Mouse (Mus musculus) limb, embryonic 15.5 days (tissue): ENCODE measurements around the gene Cct3. TPM values are rescaled to one million over a fixed set of nuclear protein-coding genes. Genes with fewer than 3 reads are reported as not detected.

Experiments used
- ATAC-seq: fragments of 200-750 bp; cut with Nextera tagmentation; 2 replicates; pipeline ENCODE4 v1.8.0; 2017; ENCODE audit warnings: low read depth, moderate TSS enrichment; ENCODE audit not compliant: insufficient number of reproducible peaks, low FRiP score, low TSS enrichment
- H3K27ac ChIP-seq: fragments of 300-500 bp; sonication (generic); 2 replicates; pipeline ENCODE4 v1.5.1; 2015; ENCODE audit warnings: moderate library complexity, mild to moderate bottlenecking, inconsistent platforms
- H3K27me3 ChIP-seq: fragments of 300-500 bp; sonication (generic); 2 replicates; pipeline ENCODE4 v1.6.1; 2015; ENCODE audit warnings: inconsistent platforms
- H3K36me3 ChIP-seq: fragments of 300-500 bp; sonication (generic); 2 replicates; pipeline ENCODE4 v1.6.1; 2015; ENCODE audit warnings: inconsistent platforms
- H3K4me1 ChIP-seq: fragments of 300-500 bp; sonication (generic); 2 replicates; pipeline ENCODE4 v1.6.1; 2015; ENCODE audit warnings: inconsistent platforms
- H3K4me2 ChIP-seq: fragments of 300-500 bp; sonication (generic); 2 replicates; pipeline ENCODE4 v1.6.1; 2015; ENCODE audit warnings: mild to moderate bottlenecking, inconsistent platforms
- H3K4me3 ChIP-seq: fragments of 300-500 bp; sonication (generic); 2 replicates; pipeline ENCODE4 v1.5.1; 2015; ENCODE audit warnings: mild to moderate bottlenecking, inconsistent platforms
- H3K9ac ChIP-seq: fragments of 300-500 bp; sonication (generic); 2 replicates; pipeline ENCODE4 v1.6.1; 2015; ENCODE audit warnings: inconsistent platforms
- H3K9me3 ChIP-seq: fragments of 300-500 bp; sonication (generic); 2 replicates; pipeline ENCODE4 v1.6.1; 2016; ENCODE audit warnings: inconsistent platforms
- WGBS: fragments of 180-500 bp; shearing (Covaris S2); methylation state at CpG from one replicate; pipeline ENCODE4 v1.1.7; 2015; 5-methylcytosine and 5-hydroxymethylcytosine counted together
- polyA plus RNA-seq: library from polyadenylated mRNA; unstranded; fragments of >200 nt; fragmentation: Nextera tagmentation; extraction: Ambion mirVana; gene quantifications from 2 replicates; pipeline ENCODE4 v1.2.1, GENCODE M21; 2015

Cct3 gene
- polyA plus RNA-seq, 1 experiment from 2014 or later: 440 TPM

DNA sequence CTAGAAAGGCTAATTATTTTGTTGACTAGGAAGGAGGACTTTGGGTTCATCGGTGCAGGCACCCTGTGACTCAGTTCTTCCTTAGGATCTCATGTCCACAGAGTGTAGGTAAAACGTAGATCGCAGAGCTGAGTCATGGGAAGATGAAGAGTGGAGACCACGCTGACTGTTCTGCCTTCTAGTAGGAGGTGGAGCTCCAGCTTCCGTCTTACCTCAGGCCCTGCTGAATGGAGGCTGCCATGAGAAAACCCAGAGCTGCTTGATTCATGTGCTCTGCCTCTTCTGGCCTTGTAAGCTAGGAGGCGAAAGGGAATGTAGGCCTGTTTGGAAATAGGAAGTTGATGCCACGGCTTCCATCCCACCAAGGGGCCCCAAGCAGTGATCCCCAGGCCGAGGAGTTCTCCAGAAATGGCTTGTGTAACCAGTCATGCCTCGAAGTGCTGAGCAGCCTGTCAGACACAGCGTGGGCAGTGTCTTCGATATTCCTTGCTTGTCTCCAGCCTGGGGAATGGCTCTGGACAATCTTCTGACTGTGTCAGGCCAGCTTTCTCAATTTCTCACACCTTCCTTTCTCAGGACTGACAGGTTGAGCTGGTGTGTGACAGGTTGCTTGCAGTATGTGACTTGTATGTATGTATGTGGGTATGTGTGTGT, 40.6 kb downstream of the Cct3 start:
- H3K27me3 ChIP-seq: no peaks in the 10 kb centered on the region
- no peak overlapping the region for H3K4me2 ChIP-seq
- no peaks in the 10 kb centered on the region for H3K9me3 ChIP-seq
- no peak overlapping the region for H3K9ac ChIP-seq
- WGBS: 72% methylated on average over 11 of the region's 11 CpGs
- H3K4me3 ChIP-seq: peak overlapping the region; percentile 85
- ATAC-seq: no peak
- peaks cover 10% of the 10 kb centered on the region for H3K36me3 ChIP-seq
- H3K27ac ChIP-seq: peak overlapping the region; percentile 38
- peaks cover 28% of the 10 kb centered on the region for H3K4me1 ChIP-seq

DNA sequence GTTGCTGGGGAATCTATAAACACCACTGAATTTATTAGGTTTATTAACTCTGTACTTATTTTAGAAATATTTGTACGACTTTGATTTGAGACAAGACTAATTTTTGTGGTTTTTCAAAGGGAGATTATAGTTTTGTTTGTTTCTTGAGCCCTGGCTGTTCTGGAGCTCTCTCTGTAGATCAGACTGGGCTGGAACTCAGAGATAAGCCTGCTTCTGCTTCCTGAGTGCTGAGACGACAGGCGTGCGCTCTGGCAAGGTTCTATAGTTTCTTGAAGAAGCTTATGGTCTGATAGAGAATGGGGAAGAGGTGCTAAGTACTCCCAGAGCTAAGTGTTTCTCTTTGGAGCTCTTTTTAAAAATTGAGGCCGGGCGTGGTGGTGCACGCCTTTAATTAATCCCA, 41.4 kb downstream of the Cct3 start:
- WGBS: 90% methylated on average over 7 of the region's 7 CpGs
- Histone ChIP-seq H3K4me3 (no peak overlapping the region), H3K9ac (no peak overlapping the region), H3K9me3 (no peaks in the 10 kb centered on the region), H3K36me3 (peaks cover 18% of the 10 kb centered on the region), H3K4me1 (peaks cover 28% of the 10 kb centered on the region), H3K4me2 (no peak overlapping the region), H3K27me3 (no peaks in the 10 kb centered on the region), H3K27ac (no peak overlapping the region)
- ATAC-seq: no peak

DNA sequence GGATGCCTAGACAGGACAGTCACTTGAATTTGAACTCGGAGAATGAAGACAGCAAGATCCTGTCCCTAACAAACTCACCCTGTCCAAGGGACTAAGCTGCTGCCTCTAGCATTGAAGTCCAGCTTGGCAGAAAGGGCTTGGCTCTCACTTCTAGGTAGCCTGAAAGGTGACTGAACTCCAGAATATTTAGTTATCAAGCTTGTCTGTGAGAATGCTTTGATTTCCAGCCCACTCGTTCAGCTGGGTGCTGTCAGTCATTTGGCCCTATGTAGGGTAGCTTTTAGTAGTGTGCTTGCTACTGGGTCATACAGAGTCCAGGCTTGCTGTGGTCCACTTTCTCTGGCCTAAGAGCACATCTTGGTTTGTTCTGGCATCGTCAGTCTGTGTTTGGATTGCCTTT, 42.1 kb downstream of the Cct3 start:
- Histone ChIP-seq H3K4me3 (no peak overlapping the region), H3K4me2 (no peak overlapping the region), H3K27me3 (no peaks in the 10 kb centered on the region), H3K9me3 (no peaks in the 10 kb centered on the region), H3K36me3 (peaks cover 25% of the 10 kb centered on the region), H3K27ac (no peak overlapping the region), H3K4me1 (peaks cover 28% of the 10 kb centered on the region), H3K9ac (no peak overlapping the region)
- 78% methylated on average over 3 of the region's 3 CpGs for whole genome bisulfite sequencing
- no peak for ATAC-seq

DNA sequence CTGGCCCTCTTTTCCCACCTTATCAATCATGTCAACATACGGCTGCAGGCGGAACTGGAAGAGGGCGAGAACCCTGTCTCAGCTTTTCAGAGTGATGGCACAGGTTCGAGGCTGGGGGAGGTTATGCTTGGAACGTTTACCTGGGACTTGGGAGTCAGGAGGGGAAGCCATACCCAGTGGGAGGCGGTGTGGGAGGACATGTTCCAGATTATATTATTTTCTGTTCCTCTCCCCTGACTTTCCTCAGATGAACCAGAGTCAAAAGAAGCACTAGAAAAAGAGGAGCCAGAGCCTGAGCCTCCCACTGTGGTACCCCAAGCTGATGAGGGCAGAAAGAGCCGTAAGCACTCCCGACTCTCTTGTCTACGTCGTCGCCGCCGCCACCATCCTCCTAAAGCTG, 53.8 kb downstream of the Cct3 start:
- no peak for ATAC-seq
- H3K4me3 ChIP-seq: no peak overlapping the region
- H3K27me3 ChIP-seq: no peaks in the 10 kb centered on the region
- no peak overlapping the region for H3K9ac ChIP-seq
- no peaks in the 10 kb centered on the region for H3K9me3 ChIP-seq
- no peak overlapping the region for H3K27ac ChIP-seq
- H3K36me3 ChIP-seq: peaks cover 98% of the 10 kb centered on the region
- H3K4me2 ChIP-seq: no peak overlapping the region
- no peaks in the 10 kb centered on the region for H3K4me1 ChIP-seq
- WGBS: 89% methylated on average over 13 of the region's 13 CpGs

DNA sequence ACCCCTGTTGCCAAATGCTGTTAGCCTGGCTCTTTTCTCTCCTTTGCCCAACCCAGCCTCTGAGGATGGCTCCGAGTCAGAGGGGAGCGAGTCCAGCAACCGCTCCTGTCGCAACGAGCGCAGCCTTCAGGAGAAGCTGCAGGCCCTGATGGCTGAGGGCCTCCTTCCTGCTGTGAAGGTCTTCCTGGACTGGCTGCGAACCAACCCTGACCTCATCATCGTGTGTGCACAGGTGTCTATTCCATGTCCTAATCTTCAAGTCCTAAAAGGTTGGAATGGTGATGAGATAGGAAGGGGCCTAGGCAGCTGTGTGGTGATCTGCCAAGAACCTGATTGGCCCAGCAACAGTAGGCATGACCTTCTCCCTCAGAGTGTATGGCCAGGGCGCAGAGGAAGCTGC, 56.0 kb downstream of the Cct3 start:
- Histone ChIP-seq H3K4me1 (no peaks in the 10 kb centered on the region), H3K27ac (no peak overlapping the region), H3K9ac (no peak overlapping the region), H3K36me3 (peaks cover 96% of the 10 kb centered on the region), H3K4me3 (no peak overlapping the region), H3K4me2 (no peak overlapping the region), H3K27me3 (no peaks in the 10 kb centered on the region), H3K9me3 (no peaks in the 10 kb centered on the region)
- ATAC-seq: no peak
- WGBS: 92% methylated on average over 9 of the region's 9 CpGs

DNA sequence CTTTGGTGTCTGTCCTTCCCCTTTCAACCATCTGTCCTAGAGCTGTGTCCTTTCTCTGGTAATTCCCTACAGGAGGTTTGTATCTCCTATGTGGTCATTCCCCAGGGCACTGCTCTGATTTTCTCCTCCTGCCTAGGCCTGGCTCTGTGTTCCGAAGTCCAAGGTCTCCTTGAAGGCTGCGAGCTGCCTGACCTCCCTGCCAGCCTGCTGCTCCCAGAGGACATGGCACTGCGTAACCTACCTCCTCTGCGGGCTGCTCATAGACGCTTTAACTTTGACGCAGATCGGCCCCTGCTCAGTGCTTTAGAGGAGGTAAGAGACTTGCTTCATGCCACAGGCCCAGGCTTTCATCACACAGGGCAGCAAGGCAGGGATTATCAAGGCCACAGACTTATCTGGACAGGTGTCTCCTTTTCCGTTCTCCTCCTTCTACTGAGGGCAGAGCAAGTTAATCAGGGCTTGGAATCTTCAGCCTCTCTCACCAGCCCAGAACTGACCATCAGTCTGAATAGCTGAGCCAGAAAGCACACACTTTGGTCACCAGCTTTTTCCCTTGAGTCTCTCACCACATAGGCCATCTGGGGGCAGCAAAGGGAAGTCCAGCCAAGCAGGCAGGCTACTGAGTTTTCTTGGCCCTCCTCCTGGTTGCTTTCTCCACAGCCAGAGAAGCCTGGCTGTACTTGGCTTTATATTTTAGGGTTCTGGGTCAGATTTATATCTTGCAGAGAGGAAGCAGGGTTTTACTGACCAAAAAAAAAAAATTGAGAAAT, 57.7 kb downstream of the Cct3 start:
- H3K27ac ChIP-seq: no peak overlapping the region
- no peaks in the 10 kb centered on the region for H3K9me3 ChIP-seq
- no peak overlapping the region for H3K4me3 ChIP-seq
- no peak overlapping the region for H3K9ac ChIP-seq
- peaks cover 98% of the 10 kb centered on the region for H3K36me3 ChIP-seq
- H3K27me3 ChIP-seq: no peaks in the 10 kb centered on the region
- H3K4me2 ChIP-seq: no peak overlapping the region
- no peaks in the 10 kb centered on the region for H3K4me1 ChIP-seq
- WGBS: 94% methylated on average over 8 of the region's 8 CpGs
- ATAC-seq: no peak

DNA sequence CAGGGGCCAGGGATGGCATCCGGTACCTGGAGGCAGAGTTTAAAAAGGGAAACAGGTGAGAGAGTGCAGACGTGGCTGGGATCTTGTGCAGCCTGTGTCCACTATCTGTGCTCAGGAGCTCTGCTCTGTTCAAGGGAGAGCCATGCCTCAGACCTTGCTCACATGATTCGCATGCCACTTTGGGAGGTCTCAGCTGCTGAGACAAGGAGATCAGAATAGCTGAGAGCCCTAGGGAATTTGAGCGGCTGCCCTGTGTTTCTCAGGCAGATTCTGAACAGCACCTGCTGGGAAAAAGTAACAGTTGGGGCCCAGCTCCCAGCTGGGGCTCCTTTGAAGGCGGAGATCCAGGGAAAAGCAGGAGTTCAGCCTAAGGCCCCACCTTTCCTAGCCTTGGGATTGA, 62.7 kb downstream of the Cct3 start:
- WGBS: 80% methylated on average over 5 of the region's 5 CpGs
- H3K9ac ChIP-seq: no peak overlapping the region
- no peak overlapping the region for H3K27ac ChIP-seq
- no peaks in the 10 kb centered on the region for H3K27me3 ChIP-seq
- no peak overlapping the region for H3K4me3 ChIP-seq
- peaks cover 76% of the 10 kb centered on the region for H3K36me3 ChIP-seq
- H3K4me2 ChIP-seq: no peak overlapping the region
- ATAC-seq: no peak
- peaks cover 3% of the 10 kb centered on the region for H3K4me1 ChIP-seq
- H3K9me3 ChIP-seq: no peaks in the 10 kb centered on the region

DNA sequence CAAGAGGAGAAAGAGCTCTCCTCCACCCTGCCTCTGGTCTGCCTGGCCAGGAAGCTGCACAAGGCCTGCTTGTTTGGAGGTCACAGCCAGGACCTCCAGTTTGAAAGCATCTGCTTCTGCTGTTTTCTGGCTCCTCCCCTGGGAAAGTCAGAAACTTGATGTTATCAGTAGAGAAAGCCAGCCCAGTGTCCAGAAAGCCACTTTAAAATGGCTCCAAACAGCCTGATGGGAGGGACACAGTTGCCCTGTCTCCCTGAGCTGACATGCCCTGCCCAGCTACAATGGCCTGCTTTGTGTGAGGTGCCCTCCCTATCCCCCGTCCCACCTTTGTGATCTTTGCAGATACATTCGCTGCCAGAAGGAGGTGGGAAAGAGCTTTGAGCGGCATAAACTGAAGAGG, 63.1 kb downstream of the Cct3 start:
- Histone ChIP-seq H3K4me2 (no peak overlapping the region), H3K27me3 (peaks cover 4% of the 10 kb centered on the region; the same call in 1 of the 2 replicates), H3K4me1 (peaks cover 8% of the 10 kb centered on the region), H3K27ac (no peak overlapping the region), H3K4me3 (no peak overlapping the region), H3K9me3 (no peaks in the 10 kb centered on the region), H3K36me3 (peaks cover 72% of the 10 kb centered on the region), H3K9ac (no peak overlapping the region)
- no peak for ATAC-seq
- WGBS: 73% methylated on average over 3 of the region's 3 CpGs

DNA sequence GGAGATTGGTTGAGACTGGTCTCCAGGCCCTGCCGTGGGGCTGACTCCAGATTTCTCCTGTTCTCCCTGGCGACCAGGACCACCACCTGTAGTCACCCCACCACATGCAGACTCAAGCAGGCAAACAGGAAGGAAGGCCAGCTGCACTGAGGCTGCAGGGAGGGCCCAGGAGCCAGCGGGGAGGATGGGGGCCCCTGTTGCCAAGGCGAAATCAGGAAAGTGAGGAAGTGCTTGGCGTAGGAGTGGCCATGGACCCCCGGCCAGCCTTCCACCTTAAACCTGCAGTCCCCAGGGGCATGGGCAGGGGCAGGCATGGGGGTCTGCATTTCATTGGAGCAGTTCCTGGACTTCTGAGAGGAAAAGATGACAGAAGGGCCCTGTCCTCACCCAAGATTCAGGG, 64.2 kb downstream of the Cct3 start:
- no peak overlapping the region for H3K4me3 ChIP-seq
- WGBS: 66% methylated on average over 6 of the region's 6 CpGs
- no peak overlapping the region for H3K9ac ChIP-seq
- H3K4me1 ChIP-seq: peaks cover 11% of the 10 kb centered on the region
- ATAC-seq: no peak
- no peak overlapping the region for H3K27ac ChIP-seq
- peaks cover 15% of the 10 kb centered on the region for H3K27me3 ChIP-seq
- peaks cover 61% of the 10 kb centered on the region for H3K36me3 ChIP-seq
- H3K9me3 ChIP-seq: no peaks in the 10 kb centered on the region
- no peak overlapping the region for H3K4me2 ChIP-seq

DNA sequence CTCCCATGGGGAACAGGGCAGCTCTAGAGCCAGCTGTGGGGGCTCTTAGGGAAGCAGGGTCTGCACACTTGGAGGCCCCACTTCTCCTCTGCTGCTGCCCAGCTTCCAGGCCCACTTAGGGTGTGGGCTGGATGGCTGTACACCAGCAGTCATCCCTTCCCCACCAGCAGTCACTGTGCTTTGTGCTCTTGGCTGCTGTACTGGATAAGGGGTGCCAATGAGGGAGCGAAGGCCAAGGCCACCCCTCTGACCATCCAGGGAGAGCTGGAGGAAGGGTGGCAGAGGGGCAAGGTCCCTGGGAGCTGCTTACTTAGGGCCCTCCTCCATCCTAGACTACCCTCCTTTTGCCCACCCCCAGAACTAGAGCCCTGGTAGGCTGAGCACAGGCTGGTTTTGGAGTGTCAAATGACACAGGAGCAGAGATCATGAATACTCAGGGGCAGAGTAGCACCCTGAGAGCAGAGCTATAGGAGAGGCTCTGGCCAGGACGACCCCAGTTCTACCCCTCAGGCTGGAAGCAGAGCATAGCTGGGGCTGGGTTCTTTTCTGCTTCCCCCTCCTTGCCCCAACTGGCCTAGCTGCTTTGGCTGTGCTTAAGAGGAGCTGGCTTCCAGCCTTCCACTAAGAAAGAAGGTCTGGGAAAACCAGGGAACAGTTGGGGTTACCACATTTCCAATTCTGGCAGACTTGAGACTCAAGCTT, 64.8 kb downstream of the Cct3 start:
- H3K27me3 ChIP-seq: peaks cover 17% of the 10 kb centered on the region
- H3K9ac ChIP-seq: no peak overlapping the region
- H3K4me1 ChIP-seq: peaks cover 11% of the 10 kb centered on the region
- no peak for ATAC-seq
- no peaks in the 10 kb centered on the region for H3K9me3 ChIP-seq
- no peak overlapping the region for H3K27ac ChIP-seq
- H3K4me2 ChIP-seq: no peak overlapping the region
- WGBS: 75% methylated on average over 2 of the region's 2 CpGs
- no peak overlapping the region for H3K4me3 ChIP-seq
- peaks cover 55% of the 10 kb centered on the region for H3K36me3 ChIP-seq

DNA sequence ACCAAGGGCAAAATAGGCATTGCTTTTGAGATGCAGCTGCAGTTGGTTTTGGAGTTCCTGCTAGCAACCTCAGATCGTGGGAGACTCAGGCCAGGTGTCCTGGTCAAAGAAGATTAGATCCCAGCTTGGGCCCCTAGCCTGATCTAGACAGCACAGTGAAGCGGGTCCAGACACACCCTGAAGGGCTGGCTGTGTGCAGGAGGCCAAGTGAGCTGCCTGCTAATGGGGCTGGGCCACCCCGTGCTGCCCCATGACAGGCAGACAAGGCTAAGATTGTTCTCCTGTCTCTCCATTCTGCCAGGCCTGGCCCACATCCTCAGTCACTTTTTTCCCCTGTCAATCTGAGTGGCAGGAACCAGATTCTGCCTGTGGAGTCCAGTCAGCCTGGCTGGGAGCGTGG, 66.8 kb downstream of the Cct3 start:
- Histone ChIP-seq H3K27ac (peak overlapping the region; percentile 62; the same call in 1 of the 2 replicates), H3K36me3 (peaks cover 36% of the 10 kb centered on the region), H3K9me3 (no peaks in the 10 kb centered on the region), H3K27me3 (peaks cover 17% of the 10 kb centered on the region), H3K4me2 (no peak overlapping the region), H3K9ac (no peak overlapping the region), H3K4me1 (peaks cover 13% of the 10 kb centered on the region), H3K4me3 (no peak overlapping the region)
- 0 out of 2 replicates have a peak, but pooled peaks have one; percentile 13 for ATAC-seq
- WGBS: 41% methylated on average over 4 of the region's 4 CpGs

DNA sequence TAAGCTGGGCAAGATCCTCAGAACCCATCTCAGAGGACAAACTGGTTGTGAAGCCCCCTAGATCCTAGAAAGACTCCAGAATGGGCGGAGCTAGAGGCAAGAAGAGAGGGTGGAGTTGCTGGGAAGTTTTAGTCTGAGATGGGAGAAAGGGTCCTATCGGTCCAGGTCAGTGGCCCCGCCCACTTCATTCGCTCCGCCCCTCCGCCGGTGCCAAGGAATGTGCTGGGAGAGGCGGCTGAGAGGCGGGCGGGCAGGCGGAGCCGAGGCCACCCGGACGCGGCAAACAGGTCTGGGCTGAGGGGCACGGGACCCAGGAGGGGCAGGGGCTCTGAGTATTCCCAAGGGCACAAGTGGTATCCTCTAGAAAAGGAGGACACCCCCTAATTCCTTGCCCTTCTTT, 67.4 kb downstream of the Cct3 start, which contains the start of gene Paqr6:
Paqr6 (plus strand) TSS at position 248 of the 400 bp plus-strand sequence.
- H3K36me3 ChIP-seq: peaks cover 30% of the 10 kb centered on the region
- H3K9ac ChIP-seq: 0 out of 2 replicates have a peak within 1 kb of the TSS, but pooled peaks have one; percentile 12
- H3K27me3 ChIP-seq: peaks cover 17% of the 10 kb centered on the region
- H3K4me2 ChIP-seq: peak within 1 kb of the TSS; percentile 41
- H3K9me3 ChIP-seq: no peaks in the 10 kb centered on the region
- peak within 1 kb of the TSS; percentile 28 for H3K4me3 ChIP-seq
- H3K27ac ChIP-seq: peak within 1 kb of the TSS; percentile 62
- ATAC-seq: no peak
- WGBS: 3% methylated on average over 16 of the region's 16 CpGs
- H3K4me1 ChIP-seq: peaks cover 13% of the 10 kb centered on the region
